Mouse (Mus musculus) spleen, adult 18-20 months (tissue): ENCODE measurements around the gene Trim38.

Experiments
- DNase-seq, 2 experiments: peaks; one replicate each; pipeline ENCODE4 v3.0.0; 2022; ENCODE audit warnings: mixed read lengths in 2 of 2

Trim38 gene

GRCm38 (mm10) chr13:23746201-23747080 lies 23.3 kb upstream of the Trim38 start, which contains the start of gene Hist1h2bb:
Gene Hist1h2bb, plus strand, starts transcription at chr13:23746734.
- DNase-seq: peak; percentile 62 to 66

- no peak for DNase-seq
These were observed 22.4 kb upstream of the Trim38 start for GRCm38 (mm10) chr13:23747081-23747891.

GRCm38 (mm10) chr13:23747892-23748288 lies 21.8 kb upstream of the Trim38 start:
- DNase-seq: no peak

GRCm38 (mm10) chr13:23749563-23750121 lies 20.1 kb upstream of the Trim38 start:
- no peak for DNase-seq

GRCm38 (mm10) chr13:23750839-23751477 lies 18.8 kb upstream of the Trim38 start, which contains the start of gene Hist1h2ab:
Gene Hist1h2ab, plus strand, starts transcription at chr13:23751126.
- DNase-seq: peak; percentile 42 to 51

GRCm38 (mm10) chr13:23751478-23751956 lies 18.2 kb upstream of the Trim38 start:
- DNase-seq: no peak

GRCm38 (mm10) chr13:23752067-23752741 lies 17.5 kb upstream of the Trim38 start, which contains the start of gene Hist1h3b:
Gene Hist1h3b, plus strand, starts transcription at chr13:23752267.
- peak; percentile 62 to 84 for DNase-seq

- DNase-seq: no peak
These were observed 17.0 kb upstream of the Trim38 start for GRCm38 (mm10) chr13:23752742-23753172.

GRCm38 (mm10) chr13:23753314-23754078 lies 16.2 kb upstream of the Trim38 start:
- no peak for DNase-seq

- DNase-seq: no peak
These were observed 14.7 kb upstream of the Trim38 start for GRCm38 (mm10) chr13:23755000-23755399.

GRCm38 (mm10) chr13:23756790-23757189 lies 12.9 kb upstream of the Trim38 start, which contains the start of gene Hist1h4b:
Gene Hist1h4b, plus strand, starts transcription at chr13:23757013.
- DNase-seq: peak; percentile 76 to 87

GRCm38 (mm10) chr13:23757211-23757773 lies 12.4 kb upstream of the Trim38 start:
- no peak for DNase-seq

- DNase-seq: no peak
These were observed 11.8 kb upstream of the Trim38 start for GRCm38 (mm10) chr13:23757921-23758320.

GRCm38 (mm10) chr13:23759251-23759771 lies 10.4 kb upstream of the Trim38 start:
- DNase-seq: no peak

- no peak for DNase-seq
These were observed 9.8 kb upstream of the Trim38 start for GRCm38 (mm10) chr13:23759916-23760239.

- DNase-seq: no peak
These were observed 9.3 kb upstream of the Trim38 start for GRCm38 (mm10) chr13:23760240-23760971.

- peak; percentile 95 to 96 for DNase-seq
These were observed 8.5 kb upstream of the Trim38 start, which contains the start of gene Hist1h4a for GRCm38 (mm10) chr13:23760972-23761864. Gene Hist1h4a, minus strand, starts transcription at chr13:23761230.
